Mouse (Mus musculus) lung, adult 2 months (tissue): Measurements from ENCODE around the gene Sp140.
"Not testable (repeated sequence)": the region's sequence is repeated elsewhere in the genome, so short reads cannot be mapped to it uniquely, and the experiment has no call there.

Source experiments
- CTCF ChIP-seq: fragments of 200-500 bp; IDR thresholded peaks from 2 replicates; pipeline ENCODE4 v1.5.1; 2011; ENCODE audit warnings: mild to moderate bottlenecking, low read length, control low read depth; ENCODE audit not compliant: insufficient read depth
- POLR2A ChIP-seq: fragments of 200-500 bp; IDR thresholded peaks from 2 replicates; pipeline ENCODE4 v1.6.1; 2011; ENCODE audit warnings: low read depth, mild to moderate bottlenecking, control low read depth, low read length, borderline replicate concordance; ENCODE audit errors: extremely low read depth

DNA sequence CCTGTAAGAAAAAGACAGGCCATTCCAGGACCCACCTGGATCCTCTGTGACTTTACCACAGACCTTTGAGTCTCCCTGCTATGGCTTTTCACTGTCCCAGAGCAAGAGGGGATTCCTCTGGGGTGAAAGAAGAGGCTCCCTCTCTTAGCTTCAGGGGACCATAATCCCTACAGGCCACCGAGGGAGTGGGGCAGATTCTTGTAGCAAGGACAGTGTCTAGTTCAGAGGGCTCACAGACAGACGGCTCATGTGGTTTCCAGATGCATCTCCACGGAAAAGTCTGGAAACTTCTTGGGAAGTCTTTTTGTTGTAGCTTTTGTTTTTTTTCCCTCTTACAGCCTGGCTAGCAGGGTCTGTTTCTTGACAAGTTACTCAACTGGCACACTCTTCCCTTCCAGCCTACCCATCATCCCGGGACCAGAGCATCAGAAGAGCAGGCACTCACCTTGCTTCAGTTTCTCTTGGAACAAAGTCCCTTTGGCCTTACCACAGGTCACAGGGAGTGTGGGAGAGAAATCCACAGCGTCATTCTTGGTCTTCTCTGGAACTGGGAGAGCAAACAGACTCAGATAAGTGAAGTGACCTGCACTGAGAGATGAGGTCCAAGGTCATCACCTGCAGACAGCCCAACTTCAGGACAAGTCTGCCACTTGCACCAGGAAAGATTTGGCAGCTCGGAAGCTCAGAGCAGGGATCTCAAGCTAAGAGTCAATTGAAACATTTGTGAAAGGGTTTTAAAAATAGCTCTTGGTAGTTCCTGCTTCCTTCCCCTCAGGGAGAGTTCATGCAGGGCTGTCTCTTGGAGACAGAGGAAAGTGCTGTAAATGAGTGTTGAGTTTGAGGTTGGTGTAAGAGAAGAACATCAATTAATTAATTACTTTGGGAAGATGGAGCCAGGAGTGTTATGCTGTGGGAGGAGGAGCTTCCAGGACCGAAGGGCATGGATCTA is 20.7 kb upstream of the Sp140 start:
- TF ChIP-seq POLR2A, CTCF: not testable (repeated sequence)
